Mouse (Mus musculus) left cerebral cortex, adult 2 months (tissue): ENCODE results near the gene Nxn. TPM values are rescaled to one million over a fixed set of nuclear protein-coding genes. Genes with fewer than 3 reads are reported as not detected.

Experiments used
- DNase-seq, 2 experiments: peaks; one replicate each; pipeline ENCODE4 v3.0.0; 2021 to 2022; ENCODE audit warnings: low spot score in 2 of 2, mixed read lengths in 1 of 2; ENCODE audit errors: extremely low spot score in 1 of 2
- H3K27ac ChIP-seq: fragments of 200-600 bp; 2 replicates; pipeline ENCODE4 v1.8.1; 2022
- H3K4me3 ChIP-seq: fragments of 200-600 bp; 2 replicates; pipeline ENCODE4 v1.8.1; 2022
- CTCF ChIP-seq: fragments of 200-600 bp; IDR thresholded peaks from 2 replicates; pipeline ENCODE4 v1.8.1; 2022; ENCODE audit warnings: antibody characterized with exemption, mild to moderate bottlenecking, moderate library complexity
- intact Hi-C: fragments of 180-260 bp; cut with DNase I; formaldehyde crosslinking; loops from one replicate; pipeline ENCODE4 v1.15.1; 2025
- total RNA-seq, 2 experiments: library from RNA; stranded (reverse); gene quantifications; 2 replicates each; pipeline ENCODE4 v1.2.3; 2021

The Nxn gene
- total RNA-seq, 2 experiments from 2014 or later = 11.2 TPM

GRCm38 (mm10) chr11:76381201-76381885 lies 17.6 kb downstream of the Nxn start:
- H3K27ac ChIP-seq = no peak overlapping the region
- no peak overlapping the region for H3K4me3 ChIP-seq
- intact Hi-C loops = loop anchor here (5.0 kb wide), 1 partner anchor 54 kb away; no protein-coding TSS in a partner anchor
- DNase-seq = no peak
- no peak for TF ChIP-seq CTCF

- no peak for TF ChIP-seq CTCF
- intact Hi-C loops = loop anchor here (5.0 kb wide), 1 partner anchor 53 kb away; no protein-coding TSS in a partner anchor
- DNase-seq = no peak
- no peak overlapping the region for H3K4me3 ChIP-seq
- no peak overlapping the region for H3K27ac ChIP-seq
Observed at GRCm38 (mm10) chr11:76379921-76380544, 18.9 kb downstream of the Nxn start.

GRCm38 (mm10) chr11:76376425-76376824 lies 22.5 kb downstream of the Nxn start:
- TF ChIP-seq CTCF = no peak
- intact Hi-C loops = no loop called here

GRCm38 (mm10) chr11:76374491-76375185 lies 24.3 kb downstream of the Nxn start:
- DNase-seq = no peak
- intact Hi-C loops = no loop called here
- Histone ChIP-seq H3K4me3 (no peak overlapping the region), H3K27ac (no peak overlapping the region)
- TF ChIP-seq CTCF = no peak

More at GRCm38 (mm10) chr11:76376425-76376824, 22.5 kb downstream of the Nxn start:
- Histone ChIP-seq H3K27ac (no peak overlapping the region), H3K4me3 (no peak overlapping the region)
- no peak for DNase-seq

GRCm38 (mm10) chr11:76372534-76372933 lies 26.4 kb downstream of the Nxn start:
- no peak for TF ChIP-seq CTCF
- Histone ChIP-seq H3K27ac (no peak overlapping the region), H3K4me3 (no peak overlapping the region)
- no peak for DNase-seq
- intact Hi-C loops = no loop called here

- Histone ChIP-seq H3K4me3 (no peak overlapping the region), H3K27ac (no peak overlapping the region)
- intact Hi-C loops = no loop called here
- DNase-seq = no peak
- no peak for TF ChIP-seq CTCF
Observed at GRCm38 (mm10) chr11:76372120-76372519, 26.8 kb downstream of the Nxn start.

GRCm38 (mm10) chr11:76370491-76370890 lies 28.4 kb downstream of the Nxn start:
- H3K4me3 ChIP-seq = no peak overlapping the region
- no peak for DNase-seq
- intact Hi-C loops = no loop called here
- no peak for TF ChIP-seq CTCF
- H3K27ac ChIP-seq = no peak overlapping the region

- intact Hi-C loops = no loop called here
- no peak for TF ChIP-seq CTCF
- H3K27ac ChIP-seq = no peak overlapping the region
- no peak overlapping the region for H3K4me3 ChIP-seq
- DNase-seq = no peak
Observed at GRCm38 (mm10) chr11:76366720-76367119, 32.2 kb downstream of the Nxn start.

GRCm38 (mm10) chr11:76364038-76364437 lies 34.9 kb downstream of the Nxn start:
- no peak overlapping the region for H3K27ac ChIP-seq
- no peak for DNase-seq
- TF ChIP-seq CTCF = no peak
- H3K4me3 ChIP-seq = no peak overlapping the region
- intact Hi-C loops = no loop called here

- TF ChIP-seq CTCF = no peak
- intact Hi-C loops = no loop called here
- DNase-seq = no peak
- Histone ChIP-seq H3K27ac (no peak overlapping the region), H3K4me3 (no peak overlapping the region)
Observed at GRCm38 (mm10) chr11:76363636-76364035, 35.3 kb downstream of the Nxn start.

GRCm38 (mm10) chr11:76363178-76363577 lies 35.8 kb downstream of the Nxn start:
- intact Hi-C loops = no loop called here
- Histone ChIP-seq H3K27ac (no peak overlapping the region), H3K4me3 (no peak overlapping the region)
- DNase-seq = no peak
- TF ChIP-seq CTCF = no peak

GRCm38 (mm10) chr11:76361422-76361821 lies 37.5 kb downstream of the Nxn start:
- Histone ChIP-seq H3K4me3 (no peak overlapping the region), H3K27ac (no peak overlapping the region)
- intact Hi-C loops = no loop called here
- no peak for DNase-seq
- no peak for TF ChIP-seq CTCF
